Mouse (Mus musculus): ENCODE results near the gene Dennd1c. TPM values are rescaled to one million over a fixed set of nuclear protein-coding genes. Genes with fewer than 3 reads are reported as not detected.

Dennd1c gene
- total and polyA plus RNA-seq, 3 experiments, result 6.8 to 33.9 (median 9.7) TPM

DNA sequence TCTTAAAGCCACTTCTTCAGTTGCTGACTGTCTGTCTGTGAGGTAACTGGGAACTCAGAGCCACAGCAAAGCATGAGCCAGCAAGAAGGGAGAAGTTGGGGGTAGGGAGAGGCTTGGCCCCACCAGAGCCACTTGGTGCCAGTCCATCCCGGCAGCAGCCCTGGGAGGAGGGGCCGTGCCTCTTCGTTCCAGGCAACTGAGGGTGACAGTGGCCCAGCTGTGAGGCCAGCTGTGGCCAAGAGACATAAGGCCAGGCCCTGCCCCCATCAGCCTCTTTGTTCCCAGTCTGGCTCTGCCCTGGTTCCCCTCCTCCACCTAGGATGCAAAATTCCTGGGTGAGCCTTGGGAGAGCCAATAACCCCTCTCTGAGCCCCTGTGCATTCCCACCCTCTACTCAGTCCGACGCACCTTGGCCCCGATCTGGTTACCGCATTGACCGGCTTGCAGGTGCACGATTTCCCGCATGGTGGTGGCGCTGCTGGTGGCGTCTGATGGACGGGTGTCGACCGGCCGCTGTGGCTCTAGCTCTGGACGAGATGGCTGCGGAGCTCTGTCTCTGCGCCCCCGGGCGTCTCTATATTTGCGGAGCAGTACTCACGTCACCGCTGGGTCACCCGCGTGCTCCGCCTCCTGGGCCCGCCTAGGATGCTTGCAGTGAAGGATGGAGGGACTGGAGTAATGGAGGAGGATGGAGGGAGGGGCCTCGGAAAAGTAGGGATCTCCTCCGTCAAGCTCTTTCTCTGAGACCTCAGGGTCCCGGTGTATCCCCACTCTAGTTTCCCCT, 8.9 kb upstream of the Dennd1c start, which contains the start of gene Tubb4a:
TSS of gene Tubb4a (minus strand) at position 734 of the 784 bp plus-strand sequence.
- Histone ChIP-seq H3K27me3 (replicated peaks) (no peaks in the 10 kb centered on the region), H3K4me3 (replicated peaks in 1 of 3; ENCODE audit: low read depth in 2 of 3, low read length in 2 of 3, poor library complexity in 1 of 3) (no peak within 1 kb of the TSS), H3K36me3 (replicated peaks in 1 of 2; ENCODE audit: control insufficient read depth in 1 of 2, insufficient read depth in 1 of 2, low read length in 1 of 2) (peaks cover 4 to 58% of the 10 kb centered on the region in 2 experiments), H3K27ac (ENCODE audit: insufficient read depth, low read depth) (no peak within 1 kb of the TSS), H3K9ac (ENCODE audit: insufficient read depth, low read depth) (no peak within 1 kb of the TSS), H3K4me1 (ENCODE audit: control insufficient read depth in 1 of 2, insufficient read depth in 2 of 2) (no peaks in the 10 kb centered on the region), H3K79me2 (replicated peaks; ENCODE audit: control insufficient read depth, extremely low read depth, insufficient read depth, poor library complexity, severe bottlenecking) (no peaks in the 10 kb centered on the region), H3K4me2 (ENCODE audit: insufficient read depth, low read depth, poor library complexity, severe bottlenecking) (no peak within 1 kb of the TSS), H3K9me3 (replicated peaks; ENCODE audit: low read length) (no peaks in the 10 kb centered on the region)
- TF ChIP-seq JUN (IDR thresholded peaks at IDR 0.05; ENCODE audit: insufficient read depth, low read depth, low read length), result no peak
- in situ Hi-C loops (cut with MboI; ENCODE audit: low pct_ligation_motif_present, low pct_unique_long_range_greater_than_20kb, low sequenced_read_pairs), result loop anchor here (25.0 kb wide), 1 partner anchor 250 kb away; no protein-coding TSS in a partner anchor
- DNase-seq (ENCODE audit: extremely low read depth), result no peak
- dilution Hi-C loops (cut with MboI; ENCODE audit: extremely low pct_ligation_motif_present, extremely low pct_unique_long_range_greater_than_20kb, low sequenced_read_pairs), result no loop called here

DNA sequence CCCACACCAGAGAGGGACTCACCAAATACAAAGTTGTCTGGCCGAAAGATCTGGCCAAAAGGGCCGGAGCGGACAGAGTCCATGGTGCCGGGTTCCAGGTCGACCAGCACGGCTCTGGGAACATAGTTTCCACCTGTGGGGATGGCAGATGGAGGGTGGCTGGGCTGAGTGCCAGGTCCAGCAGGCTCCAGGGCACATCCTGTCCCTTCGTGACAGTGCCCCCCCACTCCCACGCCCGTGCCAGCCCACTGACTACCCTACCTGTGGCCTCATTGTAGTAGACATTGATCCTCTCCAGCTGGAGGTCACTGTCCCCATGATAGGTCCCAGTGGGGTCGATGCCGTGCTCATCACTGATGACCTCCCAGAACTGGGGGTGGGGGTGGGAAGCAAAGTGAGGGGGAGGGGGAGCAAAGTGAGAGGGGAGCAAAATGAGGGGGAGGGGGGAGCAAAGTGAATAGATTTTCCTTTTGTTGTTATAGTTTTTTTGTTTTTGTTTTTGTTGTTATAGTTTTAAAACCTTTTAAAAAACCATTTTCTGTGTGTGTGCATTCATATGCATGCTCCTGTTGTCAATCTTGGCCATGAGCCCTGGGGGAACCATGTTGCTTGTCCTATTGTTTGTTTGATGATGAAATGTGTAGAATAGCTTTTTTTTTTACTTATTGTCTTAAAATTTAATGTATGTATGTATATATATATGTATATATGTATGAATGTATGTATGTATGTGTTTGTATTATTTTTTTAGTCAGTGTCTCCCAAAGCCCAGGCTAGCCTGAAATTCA, 7.8 kb upstream of the Dennd1c start:
- H3K4me2 ChIP-seq (ENCODE audit: insufficient read depth, low read depth, poor library complexity, severe bottlenecking), result no peak overlapping the region
- H3K27ac ChIP-seq (ENCODE audit: insufficient read depth, low read depth), result no peak overlapping the region
- no peaks in the 10 kb centered on the region for H3K79me2 ChIP-seq (replicated peaks; ENCODE audit: control insufficient read depth, extremely low read depth, insufficient read depth, poor library complexity, severe bottlenecking)
- TF ChIP-seq CHD1 (IDR thresholded peaks at IDR 0.05; ENCODE audit: low read depth, low read length) (no peak), USF2 (conservative IDR thresholded peaks at IDR 0.05; ENCODE audit: low read depth, low read length) (no peak), E2F4 (IDR thresholded peaks at IDR 0.05; ENCODE audit: insufficient replicate concordance, low read depth, low read length) (no peak), JUND (conservative IDR thresholded peaks at IDR 0.05; ENCODE audit: low read depth, low read length) (no peak), ZC3H11A (IDR thresholded peaks at IDR 0.05; ENCODE audit: low read depth, low read length) (no peak), MAX (IDR thresholded peaks at IDR 0.05; ENCODE audit: low read length) (no peak), PAX5 (IDR thresholded peaks at IDR 0.05; ENCODE audit: low read length) (no peak), ZKSCAN1 (IDR thresholded peaks at IDR 0.05; ENCODE audit: borderline replicate concordance, low read depth, low read length) (no peak), MEF2A (IDR thresholded peaks at IDR 0.05; ENCODE audit: borderline replicate concordance, low read depth, low read length) (no peak), ETS1 (conservative IDR thresholded peaks at IDR 0.05; ENCODE audit: low read depth, low read length) (no peak), MAFK (IDR thresholded peaks at IDR 0.05; ENCODE audit: insufficient replicate concordance, low read length) (no peak), RAD21 (IDR thresholded peaks at IDR 0.05; ENCODE audit: low read depth, low read length) (no peak), CTCF (conservative IDR thresholded peaks at IDR 0.05 in 1 of 2, IDR thresholded peaks at IDR 0.05 in 1 of 2; ENCODE audit: low read depth in 2 of 2, low read length in 2 of 2) (no peak), EP300 (IDR thresholded peaks at IDR 0.05; ENCODE audit: low read length) (no peak)
- no peak overlapping the region for H3K9ac ChIP-seq (ENCODE audit: insufficient read depth, low read depth)
- DNase-seq (ENCODE audit: extremely low read depth), result no peak
- H3K4me3 ChIP-seq (replicated peaks in 1 of 3; ENCODE audit: low read depth in 2 of 3, low read length in 2 of 3, poor library complexity in 1 of 3), result no peak overlapping the region
- H3K36me3 ChIP-seq (replicated peaks in 1 of 2; ENCODE audit: control insufficient read depth in 1 of 2, insufficient read depth in 1 of 2, low read length in 1 of 2), result peaks cover 10 to 58% of the 10 kb centered on the region in 2 experiments
- no peaks in the 10 kb centered on the region for H3K27me3 ChIP-seq (replicated peaks)
- in situ Hi-C loops (cut with MboI; ENCODE audit: low pct_ligation_motif_present, low pct_unique_long_range_greater_than_20kb, low sequenced_read_pairs) (loop anchor here (25.0 kb wide), 1 partner anchor 251 kb away; no protein-coding TSS in a partner anchor), dilution Hi-C loops (cut with MboI; ENCODE audit: extremely low pct_ligation_motif_present, extremely low pct_unique_long_range_greater_than_20kb, low sequenced_read_pairs) (no loop called here)
- no peaks in the 10 kb centered on the region for H3K9me3 ChIP-seq (replicated peaks; ENCODE audit: low read length)
- 0 out of 4 replicates have a peak, but pooled peaks cover 0 to 4% of the 10 kb centered on the region in 2 experiments for H3K4me1 ChIP-seq (ENCODE audit: control insufficient read depth in 1 of 2, insufficient read depth in 2 of 2)
